Mouse (Mus musculus): ENCODE results near the gene Abl1.

The Abl1 gene

DNA sequence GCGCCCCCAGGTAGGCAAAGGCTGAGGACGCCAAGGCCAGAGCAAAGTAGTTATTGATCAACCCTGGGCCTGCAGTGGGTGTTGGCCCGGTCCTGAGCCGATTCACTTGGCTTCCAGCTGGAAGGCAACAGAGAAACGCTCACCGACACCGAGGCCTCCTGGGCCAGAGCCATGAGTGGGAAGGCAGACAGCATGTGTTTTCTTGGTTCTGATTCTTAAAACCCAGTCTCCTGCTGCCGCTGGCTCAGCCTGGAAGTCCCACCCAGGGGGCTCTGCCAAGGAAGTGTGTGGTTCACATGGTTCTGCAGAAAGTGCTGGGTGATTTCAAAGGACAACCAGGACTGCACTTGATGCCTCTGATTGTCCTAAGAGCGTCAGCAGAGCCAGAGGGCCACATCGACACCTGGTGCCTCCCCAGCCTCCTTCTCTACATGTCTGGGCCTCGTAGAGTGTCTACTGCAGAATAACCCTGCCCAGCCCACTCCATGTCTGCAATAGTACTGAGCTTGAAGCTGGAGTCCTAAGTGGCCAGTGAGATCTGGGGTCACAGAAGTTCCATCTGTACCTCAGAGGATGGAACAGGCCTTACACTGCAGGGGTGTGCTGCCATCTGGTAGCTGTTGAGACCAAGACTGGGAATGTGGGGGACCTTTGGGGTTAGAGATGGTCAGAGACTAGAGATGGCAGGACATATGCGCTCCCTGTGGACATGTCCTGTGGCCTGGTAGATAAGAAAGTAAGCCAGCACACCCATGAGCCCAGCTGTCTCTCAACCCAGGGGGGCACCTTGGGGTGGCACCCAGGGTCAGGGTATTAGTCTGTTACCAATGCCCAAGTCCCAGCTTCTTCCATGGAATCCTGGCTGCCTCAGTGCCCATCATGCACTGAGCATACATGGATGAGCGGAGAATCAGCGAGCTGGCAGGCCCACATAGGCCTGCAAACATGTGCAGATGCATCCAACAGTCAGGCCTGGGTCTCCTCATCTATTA lies 138.2 kb downstream of the Abl1 start:
- DNase-seq (ENCODE audit: low spot score): no peak

- no peak for DNase-seq (ENCODE audit: low spot score)
These were observed 139.7 kb downstream of the Abl1 start for GRCm38 (mm10) chr2:31827877-31828276.

GRCm38 (mm10) chr2:31828311-31828825 lies 140.2 kb downstream of the Abl1 start:
- DNase-seq (ENCODE audit: low spot score): no peak

GRCm38 (mm10) chr2:31836091-31836490 lies 147.9 kb downstream of the Abl1 start:
- no peak for DNase-seq (ENCODE audit: low spot score)

GRCm38 (mm10) chr2:31836985-31837384 lies 148.8 kb downstream of the Abl1 start:
- no peak for DNase-seq (ENCODE audit: low spot score)

DNA sequence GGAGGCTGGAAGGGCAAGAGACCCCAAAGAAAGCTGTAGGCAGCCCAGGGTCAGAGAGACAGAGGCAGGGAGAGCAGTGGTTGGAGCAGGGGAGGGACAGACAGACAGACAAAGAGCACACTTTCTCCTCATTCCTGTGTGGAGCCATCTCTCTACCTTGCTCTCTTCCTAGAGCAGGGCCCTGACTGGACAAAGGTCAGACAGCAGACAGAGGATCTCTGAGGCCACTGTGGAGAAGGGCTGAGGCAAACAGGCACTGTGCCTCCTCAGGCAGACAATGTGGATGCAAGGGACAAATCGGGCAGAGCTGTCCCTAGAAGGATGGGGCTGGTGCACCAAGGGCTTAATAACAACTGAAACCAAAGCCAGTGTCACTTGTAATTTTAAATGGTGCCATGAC lies 150.7 kb downstream of the Abl1 start:
- no peak for DNase-seq (ENCODE audit: low spot score)

DNA sequence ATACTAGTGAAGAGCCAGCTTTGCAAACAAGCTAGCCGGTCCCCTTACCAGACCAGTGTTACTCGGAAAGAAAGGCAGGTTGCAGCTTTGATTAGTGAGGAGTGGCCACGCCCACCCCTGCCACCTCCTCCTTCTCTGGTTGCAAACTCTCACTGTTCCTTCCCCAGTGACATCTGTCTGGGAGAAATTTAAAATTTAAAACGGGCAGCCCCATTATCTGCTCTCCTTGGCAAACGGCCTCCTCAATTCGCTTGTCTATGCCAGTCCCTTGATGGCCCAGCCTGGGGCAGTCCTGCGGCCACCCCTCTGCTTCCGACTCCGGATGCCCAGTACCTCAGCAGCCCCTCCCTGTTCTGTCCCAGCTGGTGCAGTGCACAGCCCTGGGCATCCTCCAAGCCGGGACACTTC lies 156.6 kb downstream of the Abl1 start:
- no peak for DNase-seq (ENCODE audit: low spot score)

GRCm38 (mm10) chr2:31845512-31845895 lies 157.3 kb downstream of the Abl1 start:
- DNase-seq (ENCODE audit: low spot score): no peak

- no peak for DNase-seq (ENCODE audit: low spot score)
These were observed 157.9 kb downstream of the Abl1 start, which contains the start of gene Fibcd1 for GRCm38 (mm10) chr2:31845896-31846691. TSS of gene Fibcd1 (minus strand) at chr2:31846005.

GRCm38 (mm10) chr2:31846692-31847660 lies 158.8 kb downstream of the Abl1 start:
- DNase-seq (ENCODE audit: low spot score): no peak

- no peak for DNase-seq (ENCODE audit: low spot score)
These were observed 159.7 kb downstream of the Abl1 start for GRCm38 (mm10) chr2:31847908-31848307.

GRCm38 (mm10) chr2:31850141-31850540 lies 162.0 kb downstream of the Abl1 start:
- no peak for DNase-seq (ENCODE audit: low spot score)

All from testis, postnatal 14 days (tissue).